Mouse (Mus musculus): ENCODE data around the gene Nat8f4.

- no peak for TF ChIP-seq POLR2A (IDR thresholded peaks at IDR 0.05; ENCODE audit: borderline replicate concordance, control insufficient read depth, low read depth, low read length)
- no peak for TF ChIP-seq CTCF (IDR thresholded peaks at IDR 0.05; ENCODE audit: control insufficient read depth, insufficient read depth, low read length)
These were observed 24.6 kb upstream of the Nat8f4 start for GRCm38 (mm10) chr6:85929312-85929711.
